Mouse (Mus musculus) embryonic facial prominence, embryonic 12.5 days (tissue): ENCODE measurements around the gene March10. TPM values are rescaled to one million over a fixed set of nuclear protein-coding genes. Genes with fewer than 3 reads are reported as not detected.

Experiments
- ATAC-seq: fragments of 200-750 bp; cut with Nextera tagmentation; 2 replicates; pipeline ENCODE4 v1.8.0; 2017; ENCODE audit not compliant: insufficient number of reproducible peaks, insufficient read depth, low FRiP score, low TSS enrichment
- H3K27ac ChIP-seq: fragments of 300-500 bp; sonication (generic); 2 replicates; pipeline ENCODE4 v1.5.1; 2016; ENCODE audit warnings: mild to moderate bottlenecking
- H3K27me3 ChIP-seq: fragments of 300-500 bp; sonication (generic); 2 replicates; pipeline ENCODE4 v1.6.1; 2016; ENCODE audit warnings: mild to moderate bottlenecking, moderate library complexity
- H3K36me3 ChIP-seq: fragments of 300-500 bp; sonication (generic); 2 replicates; pipeline ENCODE4 v1.6.1; 2016; ENCODE audit warnings: mild to moderate bottlenecking
- H3K4me1 ChIP-seq: fragments of 300-500 bp; sonication (generic); 2 replicates; pipeline ENCODE4 v1.6.1; 2016
- H3K4me2 ChIP-seq: fragments of 300-500 bp; sonication (generic); replicated peaks from 2 replicates; pipeline ENCODE4 v1.6.1; 2016; ENCODE audit warnings: mild to moderate bottlenecking, moderate library complexity
- H3K4me3 ChIP-seq: fragments of 300-500 bp; sonication (generic); 2 replicates; pipeline ENCODE4 v1.5.1; 2016; ENCODE audit warnings: mild to moderate bottlenecking
- H3K9ac ChIP-seq: fragments of 300-500 bp; sonication (generic); 2 replicates; pipeline ENCODE4 v1.6.1; 2016; ENCODE audit warnings: mild to moderate bottlenecking, moderate library complexity
- H3K9me3 ChIP-seq: fragments of 300-500 bp; sonication (generic); 2 replicates; pipeline ENCODE4 v1.6.1; 2016; ENCODE audit warnings: mild to moderate bottlenecking, moderate library complexity
- WGBS: fragments of 180-500 bp; shearing (Covaris S2); methylation state at CpG from one replicate; pipeline ENCODE4 v1.1.7; 2016; 5-methylcytosine and 5-hydroxymethylcytosine counted together
- polyA plus RNA-seq: library from polyadenylated mRNA; unstranded; fragments of >200 nt; fragmentation: Nextera tagmentation; extraction: Ambion mirVana; gene quantifications from 2 replicates; pipeline ENCODE4 v1.2.1, GENCODE M21; 2016

The March10 gene
- polyA plus RNA-seq, 1 experiment from 2014 or later: 0.18 TPM

GRCm38 (mm10) chr11:105482747-105483146, 26.2 kb upstream of the March10 start:
- Histone ChIP-seq H3K27me3 (no peaks in the 10 kb centered on the region), H3K4me3 (no peak overlapping the region), H3K36me3 (no peaks in the 10 kb centered on the region), H3K9me3 (no peaks in the 10 kb centered on the region), H3K4me2 (no peak overlapping the region), H3K4me1 (no peaks in the 10 kb centered on the region), H3K9ac (no peak overlapping the region), H3K27ac (no peak overlapping the region)
- WGBS: 55% methylated on average over 2 of the region's 2 CpGs
- ATAC-seq: no peak

- 57% methylated on average over 2 of the region's 2 CpGs for WGBS
- ATAC-seq: no peak
- Histone ChIP-seq H3K9me3 (no peaks in the 10 kb centered on the region), H3K36me3 (no peaks in the 10 kb centered on the region), H3K27ac (no peak overlapping the region), H3K4me2 (no peak overlapping the region), H3K4me3 (no peak overlapping the region), H3K4me1 (no peaks in the 10 kb centered on the region), H3K27me3 (no peaks in the 10 kb centered on the region), H3K9ac (no peak overlapping the region)
These were observed 18.2 kb upstream of the March10 start for GRCm38 (mm10) chr11:105474746-105475145.

GRCm38 (mm10) chr11:105474352-105474736, 17.8 kb upstream of the March10 start:
- no peak overlapping the region for H3K4me2 ChIP-seq
- H3K4me3 ChIP-seq: no peak overlapping the region
- no peaks in the 10 kb centered on the region for H3K9me3 ChIP-seq
- H3K27ac ChIP-seq: no peak overlapping the region
- H3K9ac ChIP-seq: no peak overlapping the region
- no peak for ATAC-seq
- 63% methylated on average over 6 of the region's 6 CpGs for WGBS
- H3K27me3 ChIP-seq: no peaks in the 10 kb centered on the region
- H3K4me1 ChIP-seq: no peaks in the 10 kb centered on the region
- no peaks in the 10 kb centered on the region for H3K36me3 ChIP-seq

- H3K36me3 ChIP-seq: no peaks in the 10 kb centered on the region
- H3K4me1 ChIP-seq: peaks cover 4% of the 10 kb centered on the region; the same call in 1 of the 2 replicates
- H3K4me2 ChIP-seq: no peak overlapping the region
- H3K27me3 ChIP-seq: no peaks in the 10 kb centered on the region
- WGBS: 62% methylated on average over 5 of the region's 5 CpGs
- H3K9me3 ChIP-seq: no peaks in the 10 kb centered on the region
- no peak overlapping the region for H3K9ac ChIP-seq
- ATAC-seq: no peak
- H3K4me3 ChIP-seq: no peak overlapping the region
- no peak overlapping the region for H3K27ac ChIP-seq
These were observed 17.3 kb upstream of the March10 start for GRCm38 (mm10) chr11:105473716-105474351.

GRCm38 (mm10) chr11:105472610-105473009, 16.1 kb upstream of the March10 start:
- Histone ChIP-seq H3K4me2 (no peak overlapping the region), H3K27me3 (no peaks in the 10 kb centered on the region), H3K4me3 (no peak overlapping the region), H3K9me3 (no peaks in the 10 kb centered on the region), H3K27ac (no peak overlapping the region), H3K36me3 (no peaks in the 10 kb centered on the region), H3K4me1 (peaks cover 11% of the 10 kb centered on the region), H3K9ac (no peak overlapping the region)
- 65% methylated on average over 4 of the region's 4 CpGs for WGBS
- no peak for ATAC-seq

GRCm38 (mm10) chr11:105470896-105471295, 14.4 kb upstream of the March10 start:
- ATAC-seq: no peak
- H3K9me3 ChIP-seq: no peaks in the 10 kb centered on the region
- H3K36me3 ChIP-seq: no peaks in the 10 kb centered on the region
- no peak overlapping the region for H3K27ac ChIP-seq
- no peak overlapping the region for H3K9ac ChIP-seq
- H3K4me3 ChIP-seq: no peak overlapping the region
- no peaks in the 10 kb centered on the region for H3K27me3 ChIP-seq
- peaks cover 23% of the 10 kb centered on the region for H3K4me1 ChIP-seq
- no peak overlapping the region for H3K4me2 ChIP-seq
- 85% methylated on average over 4 of the region's 4 CpGs for WGBS

- 80% methylated on average over 4 of the region's 4 CpGs for WGBS
- no peak overlapping the region for H3K4me3 ChIP-seq
- H3K4me2 ChIP-seq: no peak overlapping the region
- no peak overlapping the region for H3K27ac ChIP-seq
- H3K36me3 ChIP-seq: no peaks in the 10 kb centered on the region
- no peak overlapping the region for H3K9ac ChIP-seq
- ATAC-seq: no peak
- peaks cover 23% of the 10 kb centered on the region for H3K4me1 ChIP-seq
- no peaks in the 10 kb centered on the region for H3K27me3 ChIP-seq
- no peaks in the 10 kb centered on the region for H3K9me3 ChIP-seq
These were observed 13.0 kb upstream of the March10 start for GRCm38 (mm10) chr11:105469561-105469960.

GRCm38 (mm10) chr11:105469091-105469507, 12.6 kb upstream of the March10 start:
- H3K4me1 ChIP-seq: peaks cover 23% of the 10 kb centered on the region
- no peaks in the 10 kb centered on the region for H3K36me3 ChIP-seq
- 61% methylated on average over 8 of the region's 8 CpGs for WGBS
- H3K9ac ChIP-seq: no peak overlapping the region
- H3K27me3 ChIP-seq: no peaks in the 10 kb centered on the region
- no peak overlapping the region for H3K27ac ChIP-seq
- no peak overlapping the region for H3K4me2 ChIP-seq
- ATAC-seq: no peak
- no peaks in the 10 kb centered on the region for H3K9me3 ChIP-seq
- no peak overlapping the region for H3K4me3 ChIP-seq

GRCm38 (mm10) chr11:105468436-105468835, 11.9 kb upstream of the March10 start:
- Histone ChIP-seq H3K4me2 (no peak overlapping the region), H3K27me3 (no peaks in the 10 kb centered on the region), H3K36me3 (no peaks in the 10 kb centered on the region), H3K27ac (no peak overlapping the region), H3K4me1 (peaks cover 23% of the 10 kb centered on the region), H3K4me3 (no peak overlapping the region), H3K9ac (no peak overlapping the region), H3K9me3 (no peaks in the 10 kb centered on the region)
- WGBS: 75% methylated on average over 5 of the region's 5 CpGs
- ATAC-seq: no peak

GRCm38 (mm10) chr11:105467816-105468215, 11.3 kb upstream of the March10 start:
- Histone ChIP-seq H3K4me2 (no peak overlapping the region), H3K27ac (peak overlapping the region; percentile 69), H3K9ac (no peak overlapping the region), H3K27me3 (no peaks in the 10 kb centered on the region), H3K36me3 (no peaks in the 10 kb centered on the region), H3K4me1 (peaks cover 23% of the 10 kb centered on the region), H3K9me3 (no peaks in the 10 kb centered on the region), H3K4me3 (no peak overlapping the region)
- ATAC-seq: no peak
- 56% methylated on average over 3 of the region's 3 CpGs for whole genome bisulfite sequencing

GRCm38 (mm10) chr11:105467266-105467665, 10.7 kb upstream of the March10 start:
- Histone ChIP-seq H3K4me3 (no peak overlapping the region), H3K9me3 (no peaks in the 10 kb centered on the region), H3K4me1 (peaks cover 23% of the 10 kb centered on the region), H3K4me2 (peak overlapping the region; percentile 9; the same call in 1 of the 2 replicates), H3K36me3 (no peaks in the 10 kb centered on the region), H3K27ac (peak overlapping the region; percentile 69), H3K9ac (no peak overlapping the region), H3K27me3 (no peaks in the 10 kb centered on the region)
- WGBS: 21% methylated on average over 9 of the region's 9 CpGs
- ATAC-seq: peak; percentile 62; the same call in 1 of the 2 replicates

GRCm38 (mm10) chr11:105466756-105467155, 10.2 kb upstream of the March10 start:
- Histone ChIP-seq H3K4me2 (peak overlapping the region; percentile 9; the same call in 1 of the 2 replicates), H3K4me3 (no peak overlapping the region), H3K36me3 (no peaks in the 10 kb centered on the region), H3K9ac (no peak overlapping the region), H3K27me3 (no peaks in the 10 kb centered on the region), H3K4me1 (peaks cover 23% of the 10 kb centered on the region), H3K9me3 (no peaks in the 10 kb centered on the region), H3K27ac (peak overlapping the region; percentile 69; the same call in 1 of the 2 replicates)
- no peak for ATAC-seq
- WGBS: 32% methylated on average over 4 of the region's 4 CpGs
